Mouse (Mus musculus) neural tube, embryonic 10.5 days (tissue): ENCODE results near the gene Atp10b.

ENCODE experiments used
- DNase-seq: peaks from one replicate; pipeline ENCODE4 v3.0.0-alpha.2; 2017; ENCODE audit warnings: low spot score; ENCODE audit errors: extremely low spot score

The Atp10b gene

GRCm38 (mm10) chr11:43199358-43199757 lies 49.7 kb downstream of the Atp10b start:
- DNase-seq, result no peak

GRCm38 (mm10) chr11:43200089-43200488 lies 50.4 kb downstream of the Atp10b start:
- no peak for DNase-seq

GRCm38 (mm10) chr11:43203580-43203979 lies 53.9 kb downstream of the Atp10b start:
- DNase-seq, result no peak

- no peak for DNase-seq
These were observed 63.5 kb downstream of the Atp10b start for GRCm38 (mm10) chr11:43213134-43213533.

GRCm38 (mm10) chr11:43213740-43214139 lies 64.1 kb downstream of the Atp10b start:
- no peak for DNase-seq

GRCm38 (mm10) chr11:43217021-43217420 lies 67.3 kb downstream of the Atp10b start:
- no peak for DNase-seq

- DNase-seq, result no peak
These were observed 80.6 kb downstream of the Atp10b start for GRCm38 (mm10) chr11:43230231-43230630.

GRCm38 (mm10) chr11:43232073-43232472 lies 82.4 kb downstream of the Atp10b start:
- no peak for DNase-seq

GRCm38 (mm10) chr11:43236360-43237039 lies 86.8 kb downstream of the Atp10b start:
- DNase-seq, result no peak

- DNase-seq, result no peak
These were observed 90.1 kb downstream of the Atp10b start for GRCm38 (mm10) chr11:43239804-43240203.

- no peak for DNase-seq
These were observed 103.4 kb downstream of the Atp10b start for GRCm38 (mm10) chr11:43253034-43253433.

- no peak for DNase-seq
These were observed 105.6 kb downstream of the Atp10b start for GRCm38 (mm10) chr11:43255262-43255661.

- DNase-seq, result no peak
These were observed 107.6 kb downstream of the Atp10b start for GRCm38 (mm10) chr11:43257291-43257690.

GRCm38 (mm10) chr11:43257781-43258180 lies 108.1 kb downstream of the Atp10b start:
- DNase-seq, result no peak

- DNase-seq, result peak; percentile 42
These were observed 114.0 kb downstream of the Atp10b start for GRCm38 (mm10) chr11:43263548-43264218.

GRCm38 (mm10) chr11:43267505-43267904 lies 117.8 kb downstream of the Atp10b start:
- no peak for DNase-seq

- DNase-seq, result no peak
These were observed 120.0 kb downstream of the Atp10b start for GRCm38 (mm10) chr11:43269503-43270255.

GRCm38 (mm10) chr11:43270256-43270806 lies 120.7 kb downstream of the Atp10b start:
- DNase-seq, result no peak

GRCm38 (mm10) chr11:43273896-43274295 lies 124.2 kb downstream of the Atp10b start:
- DNase-seq, result no peak

GRCm38 (mm10) chr11:43297584-43297983 lies 147.9 kb downstream of the Atp10b start:
- DNase-seq, result no peak

- no peak for DNase-seq
These were observed 161.3 kb downstream of the Atp10b start for GRCm38 (mm10) chr11:43311000-43311399.
